Mouse (Mus musculus) ES-E14 (cell line): Measurements from ENCODE around the gene Rnf145. TPM values are rescaled to one million over a fixed set of nuclear protein-coding genes. Genes with fewer than 3 reads are reported as not detected.

Experiments used
- DNase-seq: peaks from one replicate; pipeline ENCODE4 v3.0.0-alpha.2; 2013; ENCODE audit warnings: low read depth, low spot score
- H3K27ac ChIP-seq: 2 replicates; pipeline ENCODE4 v1.5.1; 2012; ENCODE audit warnings: low read depth, mild to moderate bottlenecking, low read length, moderate library complexity, mixed read lengths; ENCODE audit not compliant: poor library complexity, insufficient read depth, severe bottlenecking
- H3K36me3 ChIP-seq: 2 replicates; pipeline ENCODE4 v1.6.1; 2012; ENCODE audit warnings: mild to moderate bottlenecking, low read length, moderate library complexity, mixed read lengths; ENCODE audit not compliant: control insufficient read depth, poor library complexity, insufficient read depth, severe bottlenecking
- H3K4me1 ChIP-seq, 2 experiments: fragments of 150-350 bp in 1 of 2; sonication (generic) in 1 of 2; 2 replicates each; pipeline ENCODE4 v1.6.1; 2012; ENCODE audit warnings: low read length in 2 of 2, mild to moderate bottlenecking in 1 of 2, mixed read lengths in 1 of 2; ENCODE audit not compliant: control insufficient read depth in 2 of 2, insufficient read depth in 2 of 2, poor library complexity in 1 of 2
- H3K4me3 ChIP-seq, 2 experiments: fragments of 150-350 bp in 1 of 2; sonication (generic) in 1 of 2; 2 replicates each; pipeline ENCODE4 v1.5.1; 2012; ENCODE audit warnings: low read length in 2 of 2, low read depth in 1 of 2, mild to moderate bottlenecking in 1 of 2, mixed read lengths in 1 of 2; ENCODE audit not compliant: insufficient read depth in 1 of 2, poor library complexity in 1 of 2, severe bottlenecking in 1 of 2
- H3K9ac ChIP-seq: 2 replicates; pipeline ENCODE4 v1.6.1; 2012; ENCODE audit warnings: low read depth, mild to moderate bottlenecking, low read length, mixed read lengths; ENCODE audit not compliant: poor library complexity, insufficient read depth, severe bottlenecking
- H3K9me3 ChIP-seq: fragments of 150-350 bp; sonication (generic); 2 replicates; pipeline ENCODE4 v1.6.1; 2012; ENCODE audit warnings: low read depth, mild to moderate bottlenecking, low read length; ENCODE audit not compliant: control insufficient read depth, insufficient read depth
- CHD2 ChIP-seq: IDR thresholded peaks from 2 replicates; pipeline ENCODE4 v1.6.1; 2014; ENCODE audit warnings: mild to moderate bottlenecking, low read depth, low read length, inconsistent platforms
- HCFC1 ChIP-seq: IDR thresholded peaks from 2 replicates; pipeline ENCODE4 v1.6.1; 2012; ENCODE audit warnings: low read length, inconsistent platforms, borderline replicate concordance; ENCODE audit not compliant: insufficient read depth
- MAFK ChIP-seq: IDR thresholded peaks from 2 replicates; pipeline ENCODE4 v1.6.1; 2014; ENCODE audit warnings: mild to moderate bottlenecking, low read depth, low read length, inconsistent platforms; ENCODE audit not compliant: insufficient read depth
- ZC3H11A ChIP-seq: IDR thresholded peaks from 2 replicates; pipeline ENCODE4 v1.6.1; 2012; ENCODE audit warnings: low read depth, mild to moderate bottlenecking, inconsistent platforms, low read length, borderline replicate concordance
- ZNF384 ChIP-seq: IDR thresholded peaks from 2 replicates; pipeline ENCODE4 v1.6.1; 2012; ENCODE audit warnings: low read depth, low read length, inconsistent platforms
- in situ Hi-C, 2 experiments: fragments of 600-800 bp; cut with MboI; formaldehyde crosslinking; loops; one replicate each; pipeline ENCODE4 v1.15.1; 2025; ENCODE audit warnings: low sequenced_read_pairs in 2 of 2, inconsistent platforms in 1 of 2; ENCODE audit not compliant: unreplicated experiment in 2 of 2
- total RNA-seq: library from RNA; depleted of rRNA; stranded (reverse); fragments of 300-350 nt; gene quantifications from 2 replicates; pipeline ENCODE4 v1.2.3, GENCODE M21; 2012

Rnf145 gene
- total RNA-seq, 1 experiment: 94.4 TPM

GRCm38 (mm10) chr11:44574820-44575219, 56.1 kb downstream of the Rnf145 start:
- Histone ChIP-seq H3K9ac (no peak overlapping the region), H3K4me3 (no peak overlapping the region), H3K9me3 (no peaks in the 10 kb centered on the region), H3K4me1 (peaks cover 0 to 3% of the 10 kb centered on the region in 2 experiments; a peak in 1 of 4 replicates), H3K27ac (no peak overlapping the region), H3K36me3 (no peaks in the 10 kb centered on the region)
- DNase-seq: no peak
- no peak for TF ChIP-seq ZNF384
- no peak for TF ChIP-seq ZC3H11A
- TF ChIP-seq HCFC1: no peak
- no peak for TF ChIP-seq CHD2
- no peak for TF ChIP-seq MAFK
- in situ Hi-C loops: no loop called here

GRCm38 (mm10) chr11:44577911-44578310, 59.1 kb downstream of the Rnf145 start:
- no peak for DNase-seq
- TF ChIP-seq ZC3H11A: no peak
- TF ChIP-seq MAFK: no peak
- TF ChIP-seq HCFC1: no peak
- Histone ChIP-seq H3K4me3 (no peak overlapping the region), H3K27ac (no peak overlapping the region), H3K9me3 (no peaks in the 10 kb centered on the region), H3K9ac (no peak overlapping the region), H3K4me1 (no peaks in the 10 kb centered on the region), H3K36me3 (no peaks in the 10 kb centered on the region)
- in situ Hi-C loops: no loop called here

- H3K36me3 ChIP-seq: no peaks in the 10 kb centered on the region
Measured at GRCm38 (mm10) chr11:44581277-44581683, 62.5 kb downstream of the Rnf145 start.

GRCm38 (mm10) chr11:44586047-44586696, 67.4 kb downstream of the Rnf145 start:
- H3K36me3 ChIP-seq: no peaks in the 10 kb centered on the region
- H3K9ac ChIP-seq: no peak overlapping the region
- no peaks in the 10 kb centered on the region for H3K9me3 ChIP-seq
- in situ Hi-C loops: no loop called here
- DNase-seq: peak; percentile 72
- no peaks in the 10 kb centered on the region for H3K4me1 ChIP-seq
- no peak for TF ChIP-seq CHD2
- TF ChIP-seq MAFK: no peak
- no peak for TF ChIP-seq ZNF384
- peak; percentile 83 for TF ChIP-seq ZC3H11A
- no peak overlapping the region for H3K4me3 ChIP-seq
- no peak overlapping the region for H3K27ac ChIP-seq

More at GRCm38 (mm10) chr11:44581277-44581683, 62.5 kb downstream of the Rnf145 start:
- no peak overlapping the region for H3K4me3 ChIP-seq
- in situ Hi-C loops: no loop called here
- H3K4me1 ChIP-seq: no peaks in the 10 kb centered on the region
- DNase-seq: peak; percentile 62
- no peak overlapping the region for H3K9ac ChIP-seq
- H3K27ac ChIP-seq: no peak overlapping the region
- no peaks in the 10 kb centered on the region for H3K9me3 ChIP-seq
- 0 out of 2 replicates have a peak, but pooled peaks have one; percentile 4 for TF ChIP-seq ZNF384
- no peak for TF ChIP-seq ZC3H11A

- Histone ChIP-seq H3K9ac (no peak overlapping the region), H3K4me1 (no peaks in the 10 kb centered on the region), H3K4me3 (no peak overlapping the region), H3K36me3 (no peaks in the 10 kb centered on the region), H3K27ac (no peak overlapping the region), H3K9me3 (no peaks in the 10 kb centered on the region)
- no peak for TF ChIP-seq ZNF384
- no peak for TF ChIP-seq MAFK
- TF ChIP-seq ZC3H11A: no peak
- no peak for DNase-seq
- in situ Hi-C loops: loop anchor here (10.0 kb wide), 2 partner anchors 952 to 1052 kb away; no protein-coding TSS in a partner anchor
Measured at GRCm38 (mm10) chr11:44593016-44593415, 74.3 kb downstream of the Rnf145 start.
